Mouse (Mus musculus): Measurements from ENCODE around the gene Dlgap4.

- TF ChIP-seq POLR2A (IDR thresholded peaks at IDR 0.05; ENCODE audit: control insufficient read depth in 1 of 2, insufficient read depth in 1 of 2, low read depth in 1 of 2, low read length in 2 of 2, poor library complexity in 1 of 2) (no peak), USF1 (IDR thresholded peaks at IDR 0.05; ENCODE audit: low read depth, low read length) (no peak), CHD1 (IDR thresholded peaks at IDR 0.05; ENCODE audit: low read depth, low read length) (no peak), MYC (IDR thresholded peaks at IDR 0.05; ENCODE audit: low read depth, low read length) (no peak), CHD2 (IDR thresholded peaks at IDR 0.05; ENCODE audit: low read length) (no peak), MAFK (IDR thresholded peaks at IDR 0.05; ENCODE audit: borderline replicate concordance, low read depth, low read length) (no peak), E2F4 (IDR thresholded peaks at IDR 0.05; ENCODE audit: borderline replicate concordance, low read depth, low read length) (no peak), ETS1 (IDR thresholded peaks at IDR 0.05; ENCODE audit: low read depth, low read length) (no peak), BHLHE40 (IDR thresholded peaks at IDR 0.05; ENCODE audit: borderline replicate concordance, low read depth, low read length) (no peak), CTCF (IDR thresholded peaks at IDR 0.05 in 2 of 3, conservative IDR thresholded peaks at IDR 0.05 in 1 of 3; ENCODE audit: control insufficient read depth in 1 of 3, insufficient read depth in 1 of 3, low read depth in 2 of 3, low read length in 3 of 3, poor library complexity in 1 of 3, severe bottlenecking in 1 of 3) (no peak), NRF1 (IDR thresholded peaks at IDR 0.05; ENCODE audit: insufficient read depth, low read depth, low read length, poor library complexity, severe bottlenecking) (no peak), MXI1 (IDR thresholded peaks at IDR 0.05; ENCODE audit: low read depth, low read length) (no peak), SMC3 (IDR thresholded peaks at IDR 0.05; ENCODE audit: low read depth, low read length) (no peak), EP300 (IDR thresholded peaks at IDR 0.05; ENCODE audit: low read depth in 1 of 2, low read length in 2 of 2) (no peak)
These were observed 59.8 kb downstream of the Dlgap4 start for GRCm38 (mm10) chr2:156673307-156673706.
